Mouse (Mus musculus) heart, postnatal 0 days (tissue): ENCODE measurements around the gene Sync. TPM values are rescaled to one million over a fixed set of nuclear protein-coding genes. Genes with fewer than 3 reads are reported as not detected.

Experiments used
- ATAC-seq: fragments of 200-750 bp; cut with Nextera tagmentation; 2 replicates; pipeline ENCODE4 v1.8.0; 2017; ENCODE audit warnings: low read depth, moderate number of reproducible peaks, moderate library complexity; ENCODE audit not compliant: insufficient read depth
- DNase-seq: peaks from one replicate; pipeline ENCODE4 v3.0.0-alpha.2; 2016; ENCODE audit warnings: low spot score
- H3K27ac ChIP-seq: fragments of 300-500 bp; sonication (generic); 2 replicates; pipeline ENCODE4 v1.5.1; 2014; ENCODE audit warnings: low read depth, mild to moderate bottlenecking
- H3K27me3 ChIP-seq: fragments of 300-500 bp; sonication (generic); 2 replicates; pipeline ENCODE4 v1.6.1; 2014; ENCODE audit warnings: low read length, mixed read lengths; ENCODE audit not compliant: control insufficient read depth, insufficient read depth
- H3K36me3 ChIP-seq: fragments of 300-500 bp; sonication (generic); replicated peaks from 2 replicates; pipeline ENCODE4 v1.6.1; 2014; ENCODE audit warnings: low read length, mixed read lengths; ENCODE audit not compliant: control insufficient read depth, insufficient read depth
- H3K4me1 ChIP-seq: fragments of 300-500 bp; sonication (generic); 2 replicates; pipeline ENCODE4 v1.6.1; 2014; ENCODE audit warnings: antibody characterized with exemption; ENCODE audit not compliant: control insufficient read depth, insufficient read depth
- H3K4me2 ChIP-seq: fragments of 300-500 bp; sonication (generic); 2 replicates; pipeline ENCODE4 v1.6.1; 2014; ENCODE audit warnings: low read depth, mild to moderate bottlenecking, low read length, moderate library complexity
- H3K4me3 ChIP-seq: fragments of 300-500 bp; sonication (generic); 2 replicates; pipeline ENCODE4 v1.5.1; 2014; ENCODE audit warnings: low read depth, low read length
- H3K9ac ChIP-seq: fragments of 300-500 bp; sonication (generic); replicated peaks from 2 replicates; pipeline ENCODE4 v1.6.1; 2014; ENCODE audit warnings: low read depth, low read length, mixed read lengths
- H3K9me3 ChIP-seq: fragments of 300-500 bp; sonication (generic); replicated peaks from 2 replicates; pipeline ENCODE4 v1.6.1; 2016; ENCODE audit warnings: low read length; ENCODE audit not compliant: control insufficient read depth
- CTCF ChIP-seq: IDR thresholded peaks from 2 replicates; pipeline ENCODE4 v1.5.1; 2016; ENCODE audit warnings: antibody characterized with exemption, control low read depth, low read depth
- EP300 ChIP-seq: IDR thresholded peaks from 2 replicates; pipeline ENCODE4 v1.6.1; 2016; ENCODE audit warnings: antibody characterized with exemption, low read depth
- WGBS: fragments of 180-500 bp; shearing (Covaris S2); extraction: QIAGEN DNeasy Blood & Tissue Kit; methylation state at CpG from one replicate; pipeline ENCODE4 v1.1.7; 2014; 5-methylcytosine and 5-hydroxymethylcytosine counted together
- polyA plus RNA-seq: library from polyadenylated mRNA; unstranded; fragments of >200 nt; fragmentation: Nextera tagmentation; extraction: Ambion mirVana; gene quantifications from 2 replicates; pipeline ENCODE4 v1.2.1, GENCODE M21; 2015
- total RNA-seq: library from RNA; depleted of rRNA; stranded (reverse); fragments of >200 nt; gene quantifications from 2 replicates; pipeline ENCODE4 v1.2.3, GENCODE M21; 2014; ENCODE audit warnings: low replicate concordance

The Sync gene
- total and polyA plus RNA-seq, 2 experiments from 2014 or later, result 1.4 to 3.8 TPM

- Histone ChIP-seq H3K9me3 (no peaks in the 10 kb centered on the region), H3K4me2 (no peak overlapping the region), H3K36me3 (peaks cover 74% of the 10 kb centered on the region), H3K9ac (no peak overlapping the region), H3K27ac (no peak overlapping the region), H3K4me3 (no peak overlapping the region), H3K4me1 (peaks cover 7% of the 10 kb centered on the region; the same call in 1 of the 2 replicates), H3K27me3 (no peaks in the 10 kb centered on the region)
- no peak for ATAC-seq
- TF ChIP-seq CTCF, result no peak
- TF ChIP-seq EP300, result no peak
- DNase-seq, result no peak
- 36% methylated on average over 1 of the region's 1 CpGs for WGBS
Observed at GRCm38 (mm10) chr4:129324756-129325155, 37.3 kb downstream of the Sync start.

- H3K4me2 ChIP-seq, result no peak overlapping the region
- no peak overlapping the region for H3K9ac ChIP-seq
- H3K4me1 ChIP-seq, result peaks cover 7% of the 10 kb centered on the region; the same call in 1 of the 2 replicates
- no peak overlapping the region for H3K4me3 ChIP-seq
- H3K9me3 ChIP-seq, result no peaks in the 10 kb centered on the region
- ATAC-seq, result no peak
- 59% methylated on average over 1 of the region's 1 CpGs for WGBS
- no peak overlapping the region for H3K27ac ChIP-seq
- no peak for TF ChIP-seq CTCF
- no peak for TF ChIP-seq EP300
- H3K27me3 ChIP-seq, result no peaks in the 10 kb centered on the region
- H3K36me3 ChIP-seq, result peaks cover 68% of the 10 kb centered on the region
- DNase-seq, result no peak
Observed at GRCm38 (mm10) chr4:129326191-129326590, 38.8 kb downstream of the Sync start.

GRCm38 (mm10) chr4:129332846-129333245 is 45.4 kb downstream of the Sync start:
- peaks cover 27% of the 10 kb centered on the region for H3K4me1 ChIP-seq
- H3K9me3 ChIP-seq, result no peaks in the 10 kb centered on the region
- no peak overlapping the region for H3K9ac ChIP-seq
- H3K4me2 ChIP-seq, result peak overlapping the region; percentile 15; the same call in 1 of the 2 replicates
- 16% methylated on average over 1 of the region's 1 CpGs for WGBS
- no peak overlapping the region for H3K27ac ChIP-seq
- DNase-seq, result no peak
- H3K36me3 ChIP-seq, result peaks cover 29% of the 10 kb centered on the region
- H3K27me3 ChIP-seq, result no peaks in the 10 kb centered on the region
- no peak overlapping the region for H3K4me3 ChIP-seq
- ATAC-seq, result no peak
- TF ChIP-seq CTCF (no peak), EP300 (no peak)

- no peaks in the 10 kb centered on the region for H3K9me3 ChIP-seq
- WGBS, result under 1% methylated on average over 61 of the region's 62 CpGs
- peak overlapping the region; percentile 100 for H3K27ac ChIP-seq
- peaks cover 27% of the 10 kb centered on the region for H3K4me1 ChIP-seq
- H3K4me2 ChIP-seq, result peak overlapping the region; percentile 83
- DNase-seq, result no peak
- TF ChIP-seq CTCF (no peak), EP300 (no peak; the same call in 1 of the 2 replicates)
- ATAC-seq, result peak; percentile 51
- no peaks in the 10 kb centered on the region for H3K27me3 ChIP-seq
- peaks cover 15% of the 10 kb centered on the region; the same call in 1 of the 2 replicates for H3K36me3 ChIP-seq
- H3K4me3 ChIP-seq, result peak overlapping the region; percentile 83
- H3K9ac ChIP-seq, result peak overlapping the region; percentile 94
Observed at GRCm38 (mm10) chr4:129334677-129335215, 47.3 kb downstream of the Sync start.

GRCm38 (mm10) chr4:129335216-129336074 is 48.0 kb downstream of the Sync start, which contains the start of the genes Rbbp4 and Zbtb8os:
Gene Rbbp4 (minus strand): TSS chr4:129335370.
Gene Zbtb8os (plus strand): TSS chr4:129335695.
- Histone ChIP-seq H3K27me3 (no peaks in the 10 kb centered on the region), H3K9ac (peak within 1 kb of the TSS; percentile 94), H3K27ac (peak within 1 kb of the TSS; percentile 100), H3K9me3 (no peaks in the 10 kb centered on the region), H3K36me3 (peaks cover 8% of the 10 kb centered on the region; the same call in 1 of the 2 replicates), H3K4me2 (peak within 1 kb of the TSS; percentile 83), H3K4me3 (peak within 1 kb of the TSS; percentile 83), H3K4me1 (peaks cover 27% of the 10 kb centered on the region)
- ATAC-seq (peak; percentile 96), DNase-seq (peak; percentile 99)
- TF ChIP-seq EP300, result peak; percentile 80; the same call in 1 of the 2 replicates
- TF ChIP-seq CTCF, result peak; percentile 23; the same call in 1 of the 2 replicates
- under 1% methylated on average over 66 of the region's 73 CpGs for WGBS
